Mouse (Mus musculus): ENCODE data around the gene Ndrg2. TPM values are rescaled to one million over a fixed set of nuclear protein-coding genes. Genes with fewer than 3 reads are reported as not detected.

Ndrg2 gene
- total and polyA plus RNA-seq, 3 experiments = 0.05 to 0.24 TPM; not detected in 1

- no peak for TF ChIP-seq GATA1 (IDR thresholded peaks at IDR 0.05; ENCODE audit: borderline replicate concordance, low read length)
- TF ChIP-seq TAL1 (conservative IDR thresholded peaks at IDR 0.05; ENCODE audit: low read depth, low read length) = no peak
- no peak for TF ChIP-seq POLR2AphosphoS5 (IDR thresholded peaks at IDR 0.05; ENCODE audit: insufficient replicate concordance, low read depth, low read length)
- TF ChIP-seq CTCF (IDR thresholded peaks at IDR 0.05; ENCODE audit: low read depth, low read length) = no peak
- TF ChIP-seq GATA2 (IDR thresholded peaks at IDR 0.05; ENCODE audit: borderline replicate concordance, low read depth, low read length) = no peak
- H3K4me3 ChIP-seq (ENCODE audit: low read depth, low read length) = no peak overlapping the region
- no peaks in the 10 kb centered on the region for H3K9me3 ChIP-seq (replicated peaks)
- peaks cover 29% of the 10 kb centered on the region for H3K27me3 ChIP-seq (ENCODE audit: insufficient read depth, low read length)
- no peak for DNase-seq (ENCODE audit: low spot score)
- H3K4me1 ChIP-seq (ENCODE audit: insufficient read depth, low read depth, low read length) = peaks cover 9% of the 10 kb centered on the region; the same call in 1 of the 2 replicates
- no peaks in the 10 kb centered on the region for H3K36me3 ChIP-seq (replicated peaks)
- no peak for ATAC-seq (ENCODE audit: extremely low read depth, insufficient number of reproducible peaks, low FRiP score, poor library complexity, severe bottlenecking)
Observed at GRCm38 (mm10) chr14:51904706-51905105, 9.3 kb downstream of the Ndrg2 start.

GRCm38 (mm10) chr14:51903782-51904181 is 10.2 kb downstream of the Ndrg2 start:
- DNase-seq (ENCODE audit: low spot score) = no peak
- H3K4me1 ChIP-seq (ENCODE audit: insufficient read depth, low read depth, low read length) = peaks cover 9% of the 10 kb centered on the region; the same call in 1 of the 2 replicates
- H3K4me3 ChIP-seq (ENCODE audit: low read depth, low read length) = no peak overlapping the region
- H3K36me3 ChIP-seq (replicated peaks) = no peaks in the 10 kb centered on the region
- TF ChIP-seq POLR2AphosphoS5 (IDR thresholded peaks at IDR 0.05; ENCODE audit: insufficient replicate concordance, low read depth, low read length) (no peak), CTCF (IDR thresholded peaks at IDR 0.05; ENCODE audit: low read depth, low read length) (no peak), TAL1 (conservative IDR thresholded peaks at IDR 0.05; ENCODE audit: low read depth, low read length) (no peak), GATA2 (IDR thresholded peaks at IDR 0.05; ENCODE audit: borderline replicate concordance, low read depth, low read length) (no peak), GATA1 (IDR thresholded peaks at IDR 0.05; ENCODE audit: borderline replicate concordance, low read length) (no peak)
- no peaks in the 10 kb centered on the region for H3K9me3 ChIP-seq (replicated peaks)
- no peak for ATAC-seq (ENCODE audit: extremely low read depth, insufficient number of reproducible peaks, low FRiP score, poor library complexity, severe bottlenecking)
- peaks cover 26% of the 10 kb centered on the region for H3K27me3 ChIP-seq (ENCODE audit: insufficient read depth, low read length)

- TF ChIP-seq GATA2 (IDR thresholded peaks at IDR 0.05; ENCODE audit: borderline replicate concordance, low read depth, low read length) = no peak
- peak; percentile 66 for TF ChIP-seq CTCF (IDR thresholded peaks at IDR 0.05; ENCODE audit: low read depth, low read length)
- TF ChIP-seq POLR2AphosphoS5 (IDR thresholded peaks at IDR 0.05; ENCODE audit: insufficient replicate concordance, low read depth, low read length) = no peak
- TF ChIP-seq GATA1 (IDR thresholded peaks at IDR 0.05; ENCODE audit: borderline replicate concordance, low read length) = no peak
- TF ChIP-seq TAL1 (conservative IDR thresholded peaks at IDR 0.05; ENCODE audit: low read depth, low read length) = no peak
- ATAC-seq (ENCODE audit: extremely low read depth, insufficient number of reproducible peaks, low FRiP score, poor library complexity, severe bottlenecking) (no peak; the same call in 1 of the 2 replicates), DNase-seq (ENCODE audit: low spot score) (peak; percentile 11)
- H3K9me3 ChIP-seq (replicated peaks) = no peaks in the 10 kb centered on the region
- H3K36me3 ChIP-seq (replicated peaks) = no peaks in the 10 kb centered on the region
- H3K27me3 ChIP-seq (ENCODE audit: insufficient read depth, low read length) = peaks cover 26% of the 10 kb centered on the region
- H3K4me3 ChIP-seq (ENCODE audit: low read depth, low read length) = no peak overlapping the region
- H3K4me1 ChIP-seq (ENCODE audit: insufficient read depth, low read depth, low read length) = peaks cover 9% of the 10 kb centered on the region; the same call in 1 of the 2 replicates
Observed at GRCm38 (mm10) chr14:51902806-51903710, 10.9 kb downstream of the Ndrg2 start.

- ATAC-seq (ENCODE audit: extremely low read depth, insufficient number of reproducible peaks, low FRiP score, poor library complexity, severe bottlenecking) = no peak
- no peak overlapping the region for H3K4me3 ChIP-seq (ENCODE audit: low read depth, low read length)
- peaks cover 17% of the 10 kb centered on the region for H3K27me3 ChIP-seq (ENCODE audit: insufficient read depth, low read length)
- no peaks in the 10 kb centered on the region for H3K9me3 ChIP-seq (replicated peaks)
- H3K36me3 ChIP-seq (replicated peaks) = no peaks in the 10 kb centered on the region
- peaks cover 8% of the 10 kb centered on the region; the same call in 1 of the 2 replicates for H3K4me1 ChIP-seq (ENCODE audit: insufficient read depth, low read depth, low read length)
- no peak for DNase-seq (ENCODE audit: low spot score)
- TF ChIP-seq GATA2 (IDR thresholded peaks at IDR 0.05; ENCODE audit: borderline replicate concordance, low read depth, low read length) (no peak), POLR2AphosphoS5 (IDR thresholded peaks at IDR 0.05; ENCODE audit: insufficient replicate concordance, low read depth, low read length) (no peak), GATA1 (IDR thresholded peaks at IDR 0.05; ENCODE audit: borderline replicate concordance, low read length) (no peak), CTCF (IDR thresholded peaks at IDR 0.05; ENCODE audit: low read depth, low read length) (no peak), TAL1 (conservative IDR thresholded peaks at IDR 0.05; ENCODE audit: low read depth, low read length) (no peak)
Observed at GRCm38 (mm10) chr14:51899351-51899750, 14.6 kb downstream of the Ndrg2 start.

- DNase-seq (ENCODE audit: low spot score) (no peak), ATAC-seq (ENCODE audit: extremely low read depth, insufficient number of reproducible peaks, low FRiP score, poor library complexity, severe bottlenecking) (no peak)
- Histone ChIP-seq H3K27me3 (ENCODE audit: insufficient read depth, low read length) (peaks cover 10% of the 10 kb centered on the region), H3K9me3 (replicated peaks) (no peaks in the 10 kb centered on the region), H3K4me3 (ENCODE audit: low read depth, low read length) (no peak overlapping the region), H3K4me1 (ENCODE audit: insufficient read depth, low read depth, low read length) (peaks cover 13% of the 10 kb centered on the region), H3K36me3 (replicated peaks) (peaks cover 9% of the 10 kb centered on the region)
- TF ChIP-seq TAL1 (conservative IDR thresholded peaks at IDR 0.05; ENCODE audit: low read depth, low read length) (no peak), GATA1 (IDR thresholded peaks at IDR 0.05; ENCODE audit: borderline replicate concordance, low read length) (no peak), CTCF (IDR thresholded peaks at IDR 0.05; ENCODE audit: low read depth, low read length) (no peak), POLR2AphosphoS5 (IDR thresholded peaks at IDR 0.05; ENCODE audit: insufficient replicate concordance, low read depth, low read length) (no peak), GATA2 (IDR thresholded peaks at IDR 0.05; ENCODE audit: borderline replicate concordance, low read depth, low read length) (no peak)
Observed at GRCm38 (mm10) chr14:51896539-51897170, 17.3 kb downstream of the Ndrg2 start.

- Histone ChIP-seq H3K9me3 (replicated peaks) (no peaks in the 10 kb centered on the region), H3K36me3 (replicated peaks) (peaks cover 15% of the 10 kb centered on the region), H3K4me3 (ENCODE audit: low read depth, low read length) (no peak overlapping the region), H3K27me3 (ENCODE audit: insufficient read depth, low read length) (peaks cover 9% of the 10 kb centered on the region), H3K4me1 (ENCODE audit: insufficient read depth, low read depth, low read length) (peaks cover 13% of the 10 kb centered on the region)
- no peak for TF ChIP-seq POLR2AphosphoS5 (IDR thresholded peaks at IDR 0.05; ENCODE audit: insufficient replicate concordance, low read depth, low read length)
- TF ChIP-seq CTCF (IDR thresholded peaks at IDR 0.05; ENCODE audit: low read depth, low read length) = no peak
- TF ChIP-seq GATA1 (IDR thresholded peaks at IDR 0.05; ENCODE audit: borderline replicate concordance, low read length) = no peak
- TF ChIP-seq TAL1 (conservative IDR thresholded peaks at IDR 0.05; ENCODE audit: low read depth, low read length) = no peak
- TF ChIP-seq GATA2 (IDR thresholded peaks at IDR 0.05; ENCODE audit: borderline replicate concordance, low read depth, low read length) = no peak
- ATAC-seq (ENCODE audit: extremely low read depth, insufficient number of reproducible peaks, low FRiP score, poor library complexity, severe bottlenecking) = no peak
- DNase-seq (ENCODE audit: low spot score) = no peak
Observed at GRCm38 (mm10) chr14:51896019-51896418, 17.9 kb downstream of the Ndrg2 start.

Measured in G1E (cell line).